11 mouse cellular contexts compared by ENCODE assay signal in genomic region chr6:108321653-108322052, GRCm38 (mm10).
DNase-seq lines count a peak whose midpoint lies in the region; ATAC-seq and TF ChIP-seq lines count a peak whose summit lies in the region.
"Had no signal": no experiment of that assay in that cellular context is flagged by ENCODE, and none has a peak within 500 bp of the region (broad histone marks: within the 10 kb centered on the region; RNA-seq: fewer than 3 reads in every experiment).

No protein-coding gene starts in this region.

- no peak overlapping the region for H3K27ac ChIP-seq in kidney, postnatal 0 days
- no peak overlapping the region for H3K27ac ChIP-seq in hindbrain, embryonic 14.5 days
- H3K27ac ChIP-seq: limb, embryonic 15.5 days had no signal

- no peaks in the 10 kb centered on the region for H3K27me3 ChIP-seq in kidney, postnatal 0 days (ENCODE audit: insufficient read depth, low read length)
- no peaks in the 10 kb centered on the region for H3K27me3 ChIP-seq in hindbrain, embryonic 14.5 days (ENCODE audit: control insufficient read depth, insufficient read depth, low read length)
- H3K27me3 ChIP-seq: limb, embryonic 15.5 days had no signal

- H3K9ac ChIP-seq in kidney, postnatal 0 days (ENCODE audit: low read depth, low read length), result no peak overlapping the region
- H3K9ac ChIP-seq in hindbrain, embryonic 14.5 days, result no peak overlapping the region
- H3K9ac ChIP-seq: limb, embryonic 15.5 days had no signal

- H3K4me1 ChIP-seq in kidney, postnatal 0 days (replicated peaks; ENCODE audit: insufficient read depth, low read length), result peaks cover 4% of the 10 kb centered on the region
- no peaks in the 10 kb centered on the region for H3K4me1 ChIP-seq in hindbrain, embryonic 14.5 days (replicated peaks; ENCODE audit: control insufficient read depth, insufficient read depth, low read length)

- H3K9me3 ChIP-seq in kidney, postnatal 0 days (replicated peaks; ENCODE audit: low read length), result no peaks in the 10 kb centered on the region
- H3K9me3 ChIP-seq in hindbrain, embryonic 14.5 days (ENCODE audit: control insufficient read depth, low read length), result no peaks in the 10 kb centered on the region
- H3K9me3 ChIP-seq: limb, embryonic 15.5 days had no signal

- H3K36me3 ChIP-seq in kidney, postnatal 0 days (ENCODE audit: insufficient read depth, low read length), result no peaks in the 10 kb centered on the region
- H3K36me3 ChIP-seq in hindbrain, embryonic 14.5 days (replicated peaks; ENCODE audit: control insufficient read depth, insufficient read depth), result no peaks in the 10 kb centered on the region
- H3K36me3 ChIP-seq: limb, embryonic 15.5 days had no signal

- no peak overlapping the region for H3K4me2 ChIP-seq in kidney, postnatal 0 days (ENCODE audit: low read length)
- H3K4me2 ChIP-seq in hindbrain, embryonic 14.5 days (replicated peaks), result no peak overlapping the region
- H3K4me2 ChIP-seq: limb, embryonic 15.5 days had no signal

- no peak for TF ChIP-seq CTCF in kidney, postnatal 0 days (IDR thresholded peaks at IDR 0.05; ENCODE audit: low read depth)

- 39% methylated on average over 2 of the region's 2 CpGs for WGBS in kidney, postnatal 0 days
- 89% methylated on average over 2 of the region's 2 CpGs for WGBS in hindbrain, embryonic 14.5 days

- DNase-seq in kidney, postnatal 0 days (ENCODE audit: low spot score), result peak; percentile 71
- DNase-seq in kidney, postnatal 14 days, result no peak
- peak; percentile 94 for DNase-seq in brain, adult 2 months (ENCODE audit: low read depth, low spot score)
- peak; percentile 56 for DNase-seq in brain, embryonic 18.5 days (ENCODE audit: low read depth, low spot score)
- peak; percentile 66 to 86 for DNase-seq in frontal cortex, postnatal 36 days (ENCODE audit: low spot score in 2 of 2)
- DNase-seq in testis, postnatal 10 days (ENCODE audit: low spot score), result no peak
- no peak for DNase-seq in hindbrain, embryonic 14.5 days (ENCODE audit: low spot score)
- DNase-seq: gastrocnemius, postnatal 36 days; heart, postnatal 36 days; kidney, adult 8-10 months had no signal

- ATAC-seq in kidney, postnatal 0 days (replicated peaks; ENCODE audit: low FRiP score, low read depth), result peak; percentile 36; the same call in 1 of the 2 replicates
- no peak for ATAC-seq in hindbrain, embryonic 14.5 days (ENCODE audit: low FRiP score)

- H3K4me3 ChIP-seq in kidney, postnatal 0 days (replicated peaks; ENCODE audit: low read depth, low read length), result no peak overlapping the region
- H3K4me3 ChIP-seq in hindbrain, embryonic 14.5 days (replicated peaks; ENCODE audit: low read length), result no peak overlapping the region
- H3K4me3 ChIP-seq: limb, embryonic 15.5 days had no signal

Comparison
In these comparisons a context has a peak if more than half of its experiments do, and no peak if none do; other contexts are left out.
1. DNase-seq: peak in kidney, postnatal 0 days (single experiment), brain, adult 2 months (single experiment), brain, embryonic 18.5 days (single experiment) and frontal cortex, postnatal 36 days (2 of 2); none in kidney, postnatal 14 days (single experiment), testis, postnatal 10 days (single experiment) and hindbrain, embryonic 14.5 days (single experiment).